Mouse (Mus musculus) neural tube, embryonic 11.5 days (tissue): ENCODE results near the gene Prrc2b. TPM values are rescaled to one million over a fixed set of nuclear protein-coding genes. Genes with fewer than 3 reads are reported as not detected.

Experiments used
- ATAC-seq: fragments of 200-750 bp; cut with Nextera tagmentation; 2 replicates; pipeline ENCODE4 v1.8.0; 2017; ENCODE audit warnings: moderate number of reproducible peaks, mild to moderate bottlenecking, moderate TSS enrichment, moderate library complexity; ENCODE audit not compliant: insufficient read depth, low FRiP score, low TSS enrichment
- DNase-seq: peaks from one replicate; pipeline ENCODE4 v3.0.0-alpha.2; 2015; ENCODE audit warnings: low spot score
- H3K27ac ChIP-seq: fragments of 300-500 bp; sonication (generic); 2 replicates; pipeline ENCODE4 v1.5.1; 2014; ENCODE audit warnings: low read depth, mild to moderate bottlenecking, low read length
- H3K27me3 ChIP-seq: fragments of 300-500 bp; sonication (generic); 2 replicates; pipeline ENCODE4 v1.6.1; 2014; ENCODE audit warnings: mild to moderate bottlenecking, low read length, mixed read lengths; ENCODE audit not compliant: control insufficient read depth, insufficient read depth
- H3K36me3 ChIP-seq: fragments of 300-500 bp; sonication (generic); 2 replicates; pipeline ENCODE4 v1.6.1; 2014; ENCODE audit warnings: mild to moderate bottlenecking, low read length, moderate library complexity, mixed read lengths; ENCODE audit not compliant: control insufficient read depth, insufficient read depth
- H3K4me1 ChIP-seq: fragments of 300-500 bp; sonication (generic); 2 replicates; pipeline ENCODE4 v1.6.1; 2014; ENCODE audit warnings: low read length, mixed read lengths; ENCODE audit not compliant: control insufficient read depth, insufficient read depth
- H3K4me2 ChIP-seq: fragments of 300-500 bp; sonication (generic); 2 replicates; pipeline ENCODE4 v1.6.1; 2014; ENCODE audit warnings: low read depth, mild to moderate bottlenecking, moderate library complexity
- H3K4me3 ChIP-seq: fragments of 300-500 bp; sonication (generic); 2 replicates; pipeline ENCODE4 v1.5.1; 2014; ENCODE audit warnings: low read depth, low read length
- H3K9ac ChIP-seq: fragments of 300-500 bp; sonication (generic); 2 replicates; pipeline ENCODE4 v1.6.1; 2014; ENCODE audit warnings: mild to moderate bottlenecking, low read length
- H3K9me3 ChIP-seq: fragments of 300-500 bp; sonication (generic); 2 replicates; pipeline ENCODE4 v1.6.1; 2016; ENCODE audit warnings: low read length; ENCODE audit not compliant: control insufficient read depth
- WGBS: fragments of 180-500 bp; shearing (Covaris S2); extraction: QIAGEN DNeasy Blood & Tissue Kit; methylation state at CpG from one replicate; pipeline ENCODE4 v1.1.7; 2014; 5-methylcytosine and 5-hydroxymethylcytosine counted together
- polyA plus RNA-seq: library from polyadenylated mRNA; unstranded; fragments of >200 nt; fragmentation: Nextera tagmentation; extraction: Ambion mirVana; gene quantifications from 2 replicates; pipeline ENCODE4 v1.2.1, GENCODE M21; 2014

Gene Prrc2b
- polyA plus RNA-seq, 1 experiment from 2014 or later: 73.9 TPM

GRCm38 (mm10) chr2:32220969-32221368 lies 70.1 kb downstream of the Prrc2b start:
- H3K4me2 ChIP-seq: no peak overlapping the region
- 98% methylated on average over 10 of the region's 10 CpGs for WGBS
- no peak for DNase-seq
- no peaks in the 10 kb centered on the region for H3K27me3 ChIP-seq
- H3K27ac ChIP-seq: no peak overlapping the region
- no peaks in the 10 kb centered on the region for H3K4me1 ChIP-seq
- H3K9me3 ChIP-seq: no peaks in the 10 kb centered on the region
- ATAC-seq: no peak
- H3K9ac ChIP-seq: no peak overlapping the region
- H3K36me3 ChIP-seq: peaks cover 63% of the 10 kb centered on the region
- H3K4me3 ChIP-seq: no peak overlapping the region

- Histone ChIP-seq H3K27ac (no peak overlapping the region), H3K36me3 (peaks cover 63% of the 10 kb centered on the region), H3K27me3 (no peaks in the 10 kb centered on the region), H3K4me3 (no peak overlapping the region), H3K9ac (no peak overlapping the region), H3K4me2 (no peak overlapping the region), H3K9me3 (no peaks in the 10 kb centered on the region), H3K4me1 (no peaks in the 10 kb centered on the region)
- DNase-seq: no peak
- ATAC-seq: no peak
- WGBS: 89% methylated on average over 7 of the region's 7 CpGs
Observed at GRCm38 (mm10) chr2:32221577-32221976, 70.7 kb downstream of the Prrc2b start.

DNA sequence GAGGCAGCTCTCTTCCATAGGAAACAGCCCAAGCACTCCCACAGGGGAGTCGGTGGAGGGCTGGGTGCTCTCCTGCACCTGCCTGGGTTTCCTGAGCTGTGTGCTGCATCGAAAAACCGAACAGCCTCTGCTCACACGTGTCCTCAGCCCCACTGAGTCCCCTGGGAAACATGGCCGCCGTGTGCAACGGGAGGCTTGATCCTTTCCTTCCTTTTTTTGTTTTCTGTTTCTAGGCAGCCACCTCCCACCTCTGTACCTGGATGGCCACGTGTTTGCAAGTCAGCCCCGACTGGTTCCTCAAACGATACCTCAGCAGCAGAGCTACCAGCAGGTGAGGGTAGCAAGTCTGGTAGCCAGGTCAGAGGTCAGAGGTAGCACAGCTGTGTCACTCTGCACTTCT lies 71.2 kb downstream of the Prrc2b start:
- DNase-seq (no peak), ATAC-seq (no peak)
- no peak overlapping the region for H3K27ac ChIP-seq
- H3K9me3 ChIP-seq: no peaks in the 10 kb centered on the region
- 93% methylated on average over 10 of the region's 10 CpGs for WGBS
- peaks cover 62% of the 10 kb centered on the region for H3K36me3 ChIP-seq
- H3K27me3 ChIP-seq: no peaks in the 10 kb centered on the region
- no peaks in the 10 kb centered on the region for H3K4me1 ChIP-seq
- no peak overlapping the region for H3K4me3 ChIP-seq
- H3K4me2 ChIP-seq: no peak overlapping the region
- no peak overlapping the region for H3K9ac ChIP-seq

GRCm38 (mm10) chr2:32235433-32235832 lies 84.6 kb downstream of the Prrc2b start:
- no peak overlapping the region for H3K9ac ChIP-seq
- peak overlapping the region; percentile 60 for H3K4me3 ChIP-seq
- peak overlapping the region; percentile 88 for H3K4me2 ChIP-seq
- peaks cover 8% of the 10 kb centered on the region for H3K4me1 ChIP-seq
- DNase-seq (no peak), ATAC-seq (no peak)
- no peaks in the 10 kb centered on the region for H3K27me3 ChIP-seq
- no peaks in the 10 kb centered on the region for H3K9me3 ChIP-seq
- WGBS: 36% methylated on average over 7 of the region's 7 CpGs
- H3K27ac ChIP-seq: 0 out of 2 replicates have a peak overlapping the region, but pooled peaks have one; percentile 71
- H3K36me3 ChIP-seq: peaks cover 15% of the 10 kb centered on the region

- WGBS: under 1% methylated on average over 54 of the region's 54 CpGs
- Histone ChIP-seq H3K4me2 (peak within 1 kb of the TSS; percentile 88), H3K27ac (peak within 1 kb of the TSS; percentile 71), H3K4me3 (peak within 1 kb of the TSS; percentile 60), H3K27me3 (no peaks in the 10 kb centered on the region), H3K4me1 (peaks cover 8% of the 10 kb centered on the region), H3K36me3 (peaks cover 10% of the 10 kb centered on the region), H3K9me3 (no peaks in the 10 kb centered on the region), H3K9ac (peak within 1 kb of the TSS; percentile 72)
- DNase-seq: peak; percentile 98
- ATAC-seq: peak; percentile 84
Observed at GRCm38 (mm10) chr2:32235886-32236759, 85.2 kb downstream of the Prrc2b start, which contains the start of gene Pomt1. Gene Pomt1 (plus strand): TSS chr2:32236590.

GRCm38 (mm10) chr2:32236760-32237487 lies 86.0 kb downstream of the Prrc2b start:
- peak overlapping the region; percentile 60 for H3K4me3 ChIP-seq
- under 1% methylated on average over 20 of the region's 20 CpGs for WGBS
- peaks cover 8% of the 10 kb centered on the region for H3K4me1 ChIP-seq
- DNase-seq (peak; percentile 52), ATAC-seq (peak; percentile 28; the same call in 1 of the 2 replicates)
- no peak overlapping the region for H3K27ac ChIP-seq
- H3K4me2 ChIP-seq: peak overlapping the region; percentile 88
- no peaks in the 10 kb centered on the region for H3K27me3 ChIP-seq
- H3K9ac ChIP-seq: peak overlapping the region; percentile 72
- peaks cover 4% of the 10 kb centered on the region for H3K36me3 ChIP-seq
- H3K9me3 ChIP-seq: no peaks in the 10 kb centered on the region

- DNase-seq (no peak), ATAC-seq (no peak)
- Histone ChIP-seq H3K9me3 (no peaks in the 10 kb centered on the region), H3K36me3 (peaks cover 4% of the 10 kb centered on the region; the same call in 1 of the 2 replicates), H3K4me2 (peak overlapping the region; percentile 88), H3K27me3 (no peaks in the 10 kb centered on the region), H3K4me1 (peaks cover 8% of the 10 kb centered on the region), H3K27ac (no peak overlapping the region), H3K9ac (peak overlapping the region; percentile 19; the same call in 1 of the 2 replicates), H3K4me3 (peak overlapping the region; percentile 60)
- 44% methylated on average over 4 of the region's 4 CpGs for WGBS
Observed at GRCm38 (mm10) chr2:32237571-32237970, 86.7 kb downstream of the Prrc2b start.

GRCm38 (mm10) chr2:32238708-32239435 lies 88.0 kb downstream of the Prrc2b start:
- ATAC-seq: no peak

More at GRCm38 (mm10) chr2:32238708-32239435, 88.0 kb downstream of the Prrc2b start:
- H3K27ac ChIP-seq: no peak overlapping the region
- DNase-seq: no peak
- H3K9me3 ChIP-seq: no peaks in the 10 kb centered on the region
- no peak overlapping the region for H3K4me3 ChIP-seq
- no peaks in the 10 kb centered on the region for H3K36me3 ChIP-seq
- H3K27me3 ChIP-seq: no peaks in the 10 kb centered on the region
- 92% methylated on average over 9 of the region's 9 CpGs for WGBS
- peaks cover 8% of the 10 kb centered on the region for H3K4me1 ChIP-seq
- H3K9ac ChIP-seq: no peak overlapping the region
- H3K4me2 ChIP-seq: no peak overlapping the region
